Mouse (Mus musculus) embryo, embryonic 11.5 days (tissue): ENCODE measurements around the gene Atxn1.

Experiments used
- DNase-seq: peaks from one replicate; pipeline ENCODE4 v3.0.0-alpha.2; 2012; ENCODE audit warnings: low read depth, low spot score

The Atxn1 gene

DNA sequence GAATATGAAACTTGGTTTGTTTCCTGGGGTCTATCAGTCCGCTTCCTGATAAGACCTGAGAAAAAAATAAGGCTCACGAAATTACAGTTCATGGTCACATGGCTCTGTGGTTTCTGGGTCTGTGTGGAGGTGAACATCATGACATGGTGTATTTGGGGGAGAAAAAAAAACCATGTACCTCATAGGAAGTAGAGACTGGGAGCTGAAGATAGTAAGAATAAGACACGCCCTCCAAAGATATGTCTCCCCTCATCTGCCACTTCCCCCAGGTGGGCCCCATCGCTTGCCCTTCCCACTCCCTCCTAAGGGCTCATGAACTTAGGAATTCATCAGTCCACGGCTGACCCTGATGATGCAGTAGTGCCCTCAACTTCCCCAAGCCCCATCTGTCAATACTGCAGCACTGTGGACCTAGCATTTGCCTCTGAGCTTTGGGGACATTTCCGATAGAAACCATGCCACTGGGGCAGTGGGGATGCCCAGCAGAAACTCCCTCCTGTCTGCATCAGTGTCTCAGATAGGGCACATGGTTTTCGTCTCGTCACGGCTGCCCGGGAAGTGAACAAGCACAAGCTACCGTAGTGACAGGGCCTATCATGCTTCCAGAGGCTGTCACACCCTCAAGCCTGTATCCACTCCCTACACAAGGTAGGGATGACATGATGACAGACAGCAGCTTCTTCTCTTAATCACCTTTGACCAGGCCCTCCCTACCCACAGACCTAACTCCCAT lies 437.4 kb downstream of the Atxn1 start:
- DNase-seq: no peak

DNA sequence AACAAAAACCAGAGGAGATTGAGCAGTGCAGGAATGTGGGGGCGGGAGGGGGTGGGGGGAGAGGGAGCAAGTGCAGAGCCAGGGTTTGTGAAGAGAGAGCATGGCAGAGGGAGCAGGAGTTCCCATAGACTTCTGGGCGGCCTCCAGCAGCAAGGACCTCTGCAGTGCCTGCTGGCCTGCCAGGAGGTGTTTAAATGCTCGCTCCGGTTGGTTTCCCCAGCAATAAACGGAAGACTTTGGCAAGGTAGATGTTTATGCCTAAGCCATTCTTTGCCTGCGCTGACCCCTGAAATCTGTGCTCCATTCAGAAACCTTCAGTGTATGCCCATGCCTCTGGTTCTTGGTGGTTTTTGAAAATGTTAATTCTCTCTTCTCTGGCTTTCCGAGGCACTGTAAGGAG lies 438.6 kb downstream of the Atxn1 start:
- DNase-seq: no peak

DNA sequence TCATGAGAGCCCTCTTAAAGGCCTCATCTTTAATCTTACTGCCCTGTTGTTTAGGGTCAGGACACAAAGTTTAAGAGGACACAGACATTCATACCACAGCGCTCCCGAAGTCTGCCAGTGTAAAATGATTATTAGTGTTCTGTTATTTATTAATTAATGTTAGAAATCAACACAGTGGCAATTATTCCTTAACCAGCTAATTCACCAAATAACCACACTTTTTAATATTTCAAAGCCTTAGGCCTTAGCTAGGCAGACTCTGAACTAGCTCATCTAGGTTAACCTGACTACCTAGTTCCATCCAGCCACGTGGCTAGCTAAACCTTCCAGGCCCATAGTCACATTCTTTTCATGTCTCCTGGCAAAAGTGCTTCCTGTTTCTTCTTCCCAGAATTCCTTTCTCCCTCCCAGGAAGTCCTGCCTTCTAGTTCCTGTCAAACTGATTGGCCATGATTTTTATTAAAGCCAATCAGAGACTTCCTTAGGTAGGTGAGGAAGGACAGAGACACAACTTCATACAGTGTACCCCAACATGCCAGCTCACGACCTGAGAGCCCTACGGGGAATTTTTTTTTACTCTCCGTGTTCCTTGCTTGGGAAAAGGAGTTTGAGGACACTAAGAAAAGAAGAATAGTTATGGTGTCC lies 439.9 kb downstream of the Atxn1 start:
- no peak for DNase-seq

DNA sequence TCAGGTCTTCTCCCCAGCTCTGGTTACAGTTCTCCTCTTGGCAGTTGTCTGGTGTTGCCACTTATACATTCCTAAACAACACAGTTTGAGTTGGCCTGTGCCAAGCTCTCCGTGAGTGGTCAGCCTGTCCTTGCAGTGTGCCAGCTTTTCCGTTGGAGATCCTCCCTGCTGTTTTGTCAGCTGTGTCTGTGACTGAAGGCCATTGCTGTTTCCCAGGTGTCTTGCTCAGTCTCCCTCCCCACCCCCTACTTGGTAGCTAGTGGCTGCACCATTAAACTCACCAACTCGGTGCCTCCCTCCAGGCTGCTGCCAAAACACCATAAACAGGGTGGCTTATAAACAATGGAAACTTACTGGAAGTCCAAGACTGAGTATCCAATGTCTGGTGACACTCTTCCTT lies 440.5 kb downstream of the Atxn1 start:
- no peak for DNase-seq

- peak; percentile 34 for DNase-seq
These were observed 448.1 kb downstream of the Atxn1 start for GRCm38 (mm10) chr13:45516501-45517393.

- no peak for DNase-seq
These were observed 449.9 kb downstream of the Atxn1 start for GRCm38 (mm10) chr13:45514832-45515422.

GRCm38 (mm10) chr13:45514115-45514514 lies 450.7 kb downstream of the Atxn1 start:
- no peak for DNase-seq

DNA sequence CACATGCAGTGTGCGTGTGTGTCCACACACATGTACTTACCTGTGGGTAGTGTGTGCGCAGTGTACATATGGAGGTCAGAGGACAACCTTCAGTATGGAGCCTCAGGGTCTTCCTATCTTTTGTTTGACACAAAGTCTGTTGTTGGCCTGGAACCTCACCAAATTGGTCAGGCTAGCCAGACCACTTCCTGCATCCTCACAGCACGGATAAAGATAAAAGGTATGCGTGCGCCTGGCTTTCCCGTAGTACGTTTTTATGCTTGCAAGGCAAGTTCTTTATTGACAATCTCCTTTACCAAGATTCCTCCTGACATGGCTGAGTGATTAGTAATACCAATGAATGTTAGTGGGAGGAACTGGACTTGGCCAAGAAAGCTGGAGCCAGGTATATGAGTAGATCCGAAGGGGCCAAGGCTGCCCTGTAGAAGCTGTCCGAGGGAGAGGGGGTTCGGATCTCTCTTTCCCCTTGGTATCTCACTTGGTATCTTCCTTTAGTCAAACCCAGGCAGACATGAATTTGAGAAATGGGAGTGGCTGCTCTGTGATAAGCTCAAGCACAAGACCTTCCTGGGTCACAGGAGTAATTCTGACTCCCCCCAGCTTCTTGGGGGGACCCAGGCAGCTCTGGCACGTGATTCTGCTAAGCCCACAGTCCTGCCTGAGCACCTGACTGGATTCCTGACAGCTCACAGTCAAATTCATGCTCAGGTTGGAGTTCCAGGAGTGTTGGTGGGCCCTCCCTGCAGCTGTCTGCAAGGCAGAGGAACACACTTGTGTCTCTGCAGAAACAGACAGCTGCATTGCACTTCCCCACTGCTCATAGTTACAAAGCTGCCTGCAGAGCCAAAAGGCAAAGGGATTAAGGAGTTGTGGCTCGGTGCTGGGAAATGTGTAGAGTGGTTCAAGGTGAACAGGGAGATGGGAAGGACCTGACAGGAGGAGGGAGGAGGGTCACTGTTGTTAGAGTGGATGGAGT lies 451.5 kb downstream of the Atxn1 start:
- no peak for DNase-seq

DNA sequence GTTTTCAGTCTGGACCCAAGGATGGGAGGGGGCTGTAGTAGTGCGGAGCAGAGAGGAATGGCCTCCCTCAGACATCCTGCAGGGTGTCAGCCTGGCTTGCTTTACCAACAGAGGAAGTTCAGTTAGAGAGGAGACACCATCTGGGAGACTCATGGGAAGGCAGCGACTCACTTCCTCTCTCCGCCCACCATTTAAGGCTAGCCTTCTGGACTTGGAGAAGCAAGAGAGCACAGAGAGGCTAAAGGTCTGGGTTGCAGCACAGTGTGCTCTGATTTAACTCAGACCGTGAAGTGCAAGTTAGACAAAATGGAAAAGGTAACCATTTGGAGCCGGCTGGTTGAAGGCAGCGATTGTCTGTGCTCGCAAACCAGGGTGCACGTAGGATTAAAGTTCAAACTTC lies 452.3 kb downstream of the Atxn1 start:
- DNase-seq: no peak

GRCm38 (mm10) chr13:45511706-45512435 lies 452.9 kb downstream of the Atxn1 start:
- DNase-seq: no peak

- no peak for DNase-seq
These were observed 455.4 kb downstream of the Atxn1 start for GRCm38 (mm10) chr13:45509366-45509765.

- DNase-seq: no peak
These were observed 456.3 kb downstream of the Atxn1 start for GRCm38 (mm10) chr13:45508495-45508894.

DNA sequence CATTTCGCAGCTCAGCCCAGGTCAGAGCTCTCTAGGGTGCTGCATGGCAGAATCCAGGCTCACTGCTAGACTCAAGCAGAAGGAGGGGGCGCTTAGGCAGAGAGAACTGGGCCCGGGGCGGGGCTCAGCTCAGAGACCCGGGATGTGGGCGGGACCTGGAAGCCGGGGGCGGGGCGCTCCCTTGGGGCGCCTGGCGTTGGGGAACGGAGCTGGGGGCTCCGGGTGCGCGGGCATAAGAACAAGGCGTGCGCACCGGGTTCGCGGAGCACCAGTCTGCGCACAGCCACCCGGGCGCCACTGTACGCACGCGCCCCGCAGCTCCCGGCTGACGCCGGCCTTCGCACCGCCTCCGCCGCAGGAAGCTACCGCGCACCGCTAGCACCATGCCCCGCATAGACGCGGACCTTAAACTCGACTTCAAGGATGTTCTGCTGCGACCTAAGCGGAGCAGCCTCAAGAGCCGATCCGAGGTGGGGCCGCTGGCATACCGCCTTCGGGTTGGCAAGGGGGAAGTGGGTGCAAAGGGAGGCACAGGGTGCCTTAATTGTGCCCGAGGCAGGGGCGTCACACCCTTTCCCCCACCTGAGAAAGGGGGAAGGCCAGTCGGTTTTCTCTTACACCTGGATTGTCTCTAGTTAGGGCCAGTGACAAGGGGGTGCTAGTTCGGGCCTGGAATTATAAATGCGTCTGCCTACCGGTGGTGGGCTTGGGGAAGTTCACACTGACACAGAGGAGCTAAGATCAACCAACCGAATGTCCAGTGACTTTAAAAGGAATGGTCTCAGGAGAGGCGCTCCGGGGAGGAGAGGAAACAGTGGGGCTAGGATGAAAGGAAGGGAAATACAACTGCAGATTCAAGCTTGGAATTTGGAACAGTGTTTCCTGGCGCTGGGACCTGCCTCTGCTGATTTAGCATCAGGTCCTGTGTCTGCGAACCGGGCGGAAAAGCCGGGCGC lies 457.3 kb downstream of the Atxn1 start, which contains the start of gene Gmpr:
TSS of gene Gmpr (plus strand) at position 171 of the 956 bp plus-strand sequence.
- DNase-seq: peak; percentile 66

GRCm38 (mm10) chr13:45505546-45505945 lies 459.3 kb downstream of the Atxn1 start:
- DNase-seq: no peak

DNA sequence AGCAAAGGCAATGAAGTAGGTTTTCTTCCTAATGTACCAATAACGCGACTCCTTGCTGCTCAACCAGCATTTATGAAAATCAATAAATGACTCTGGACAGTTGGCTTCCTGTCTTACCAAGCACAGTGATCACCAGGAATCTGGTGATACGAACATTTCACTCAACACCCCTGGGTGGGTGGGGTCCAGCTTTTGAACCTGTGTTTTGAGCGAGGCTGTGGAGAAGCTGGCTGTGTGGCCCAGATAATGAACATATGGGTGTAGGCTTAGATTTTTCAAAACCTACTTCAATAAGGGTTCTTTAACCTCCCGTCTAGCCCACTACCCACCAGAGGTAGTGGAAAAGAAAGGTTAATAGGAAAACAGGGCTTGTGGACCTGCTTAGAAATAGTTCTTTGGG lies 462.0 kb downstream of the Atxn1 start:
- no peak for DNase-seq

- no peak for DNase-seq
These were observed 464.9 kb downstream of the Atxn1 start for GRCm38 (mm10) chr13:45499906-45500305.
